Mouse (Mus musculus): ENCODE data around the gene Vmn1r177.
"Not testable (repeated sequence)": the region's sequence is repeated elsewhere in the genome, so short reads cannot be mapped to it uniquely, and the experiment has no call there.

The Vmn1r177 gene

DNA sequence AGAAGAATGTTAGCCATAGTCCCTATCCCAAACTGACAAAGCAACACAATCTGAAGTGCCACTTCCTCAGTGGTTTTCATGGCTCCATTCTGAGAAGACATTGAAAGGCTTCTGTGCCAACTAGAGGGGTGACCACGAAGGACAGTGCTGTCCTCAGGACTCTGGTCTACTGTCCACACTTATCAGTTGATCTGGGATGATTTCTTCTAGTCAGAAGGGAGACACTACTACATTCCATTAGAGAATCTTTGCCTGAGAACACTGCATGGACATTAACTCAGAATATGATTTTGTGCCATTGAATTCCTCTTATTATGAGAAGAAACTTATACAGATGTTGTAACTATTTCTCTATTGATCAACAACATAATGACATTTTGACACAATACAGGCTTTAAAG is at the start of gene Vmn1r177:
Vmn1r177 (minus strand) TSS at position 101 of the 400 bp plus-strand sequence.
- DNase-seq = not testable (repeated sequence)

DNA sequence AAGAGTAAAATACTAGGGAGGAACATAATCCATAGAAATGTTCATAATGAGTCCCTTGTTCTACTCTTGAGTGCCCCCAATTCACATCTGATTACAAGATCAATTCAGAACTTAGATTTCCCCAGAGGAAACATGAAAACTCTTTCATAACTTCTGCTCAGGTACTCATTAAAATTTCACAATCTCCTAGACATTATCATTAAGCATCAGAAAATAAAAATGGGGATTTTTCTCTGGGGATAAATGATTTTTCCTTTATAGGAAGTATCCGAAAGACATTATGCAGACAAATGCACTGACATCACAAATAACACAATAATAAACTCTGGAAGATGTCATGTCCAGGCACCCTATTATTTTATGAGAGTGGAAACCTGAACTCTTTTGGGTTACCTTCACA is 25.5 kb upstream of the Vmn1r177 start, which contains the start of gene Vmn1r178:
Vmn1r178 (plus strand) TSS at position 301 of the 400 bp plus-strand sequence.
- DNase-seq = no peak

GRCm38 (mm10) chr7:23876918-23877317 is 10.7 kb upstream of the Vmn1r177 start:
- DNase-seq = peak; percentile 2

GRCm38 (mm10) chr7:23837272-23837671 is 29.0 kb downstream of the Vmn1r177 start, which contains the start of gene Vmn1r176:
TSS of gene Vmn1r176 (minus strand) at chr7:23837372.
- DNase-seq = not testable (repeated sequence)

Data from embryo, embryonic 11 days (tissue).